Mouse (Mus musculus) embryonic facial prominence, embryonic 14.5 days (tissue): ENCODE measurements around the gene Prpsap1. TPM values are rescaled to one million over a fixed set of nuclear protein-coding genes. Genes with fewer than 3 reads are reported as not detected.

Source experiments
- ATAC-seq: fragments of 200-750 bp; cut with Nextera tagmentation; 2 replicates; pipeline ENCODE4 v1.8.0; 2017; ENCODE audit warnings: low read depth, moderate number of reproducible peaks, moderate TSS enrichment
- DNase-seq: peaks from one replicate; pipeline ENCODE4 v3.0.0-alpha.2; 2015; ENCODE audit warnings: low spot score
- H3K27ac ChIP-seq: fragments of 300-500 bp; sonication (generic); replicated peaks from 2 replicates; pipeline ENCODE4 v1.5.1; 2014; ENCODE audit warnings: low read depth, mild to moderate bottlenecking, low read length, moderate library complexity
- H3K27me3 ChIP-seq: fragments of 300-500 bp; sonication (generic); replicated peaks from 2 replicates; pipeline ENCODE4 v1.6.1; 2014; ENCODE audit warnings: low read length; ENCODE audit not compliant: control insufficient read depth, insufficient read depth
- H3K36me3 ChIP-seq: fragments of 300-500 bp; sonication (generic); 2 replicates; pipeline ENCODE4 v1.6.1; 2014; ENCODE audit warnings: low read length, mixed read lengths; ENCODE audit not compliant: control insufficient read depth, insufficient read depth
- H3K4me1 ChIP-seq: fragments of 300-500 bp; sonication (generic); 2 replicates; pipeline ENCODE4 v1.6.1; 2014; ENCODE audit warnings: antibody characterized with exemption, low read length; ENCODE audit not compliant: control insufficient read depth, insufficient read depth
- H3K4me2 ChIP-seq: fragments of 300-500 bp; sonication (generic); 2 replicates; pipeline ENCODE4 v1.6.1; 2014; ENCODE audit warnings: low read depth, mild to moderate bottlenecking, low read length, moderate library complexity, mixed read lengths
- H3K4me3 ChIP-seq: fragments of 300-500 bp; sonication (generic); 2 replicates; pipeline ENCODE4 v1.5.1; 2014; ENCODE audit warnings: low read depth, mild to moderate bottlenecking, low read length
- H3K9ac ChIP-seq: fragments of 300-500 bp; sonication (generic); 2 replicates; pipeline ENCODE4 v1.6.1; 2014; ENCODE audit warnings: low read depth, mild to moderate bottlenecking, low read length, moderate library complexity, mixed read lengths
- H3K9me3 ChIP-seq: fragments of 300-500 bp; sonication (generic); 2 replicates; pipeline ENCODE4 v1.6.1; 2016; ENCODE audit warnings: low read length; ENCODE audit not compliant: control insufficient read depth
- WGBS: fragments of 180-500 bp; shearing (Covaris S2); extraction: QIAGEN DNeasy Blood & Tissue Kit; methylation state at CpG from one replicate; pipeline ENCODE4 v1.1.7; 2014; 5-methylcytosine and 5-hydroxymethylcytosine counted together
- polyA plus RNA-seq: library from polyadenylated mRNA; unstranded; fragments of >200 nt; fragmentation: Nextera tagmentation; extraction: Ambion mirVana; gene quantifications from 2 replicates; pipeline ENCODE4 v1.2.1, GENCODE M21; 2014

The Prpsap1 gene
- polyA plus RNA-seq, 1 experiment from 2014 or later = 122 TPM

- no peak overlapping the region for H3K27ac ChIP-seq
- H3K27me3 ChIP-seq = no peaks in the 10 kb centered on the region
- peak; percentile 67 for DNase-seq
- 28% methylated on average over 2 of the region's 2 CpGs for WGBS
- no peaks in the 10 kb centered on the region for H3K36me3 ChIP-seq
- H3K9ac ChIP-seq = no peak overlapping the region
- H3K9me3 ChIP-seq = no peaks in the 10 kb centered on the region
- 0 out of 2 replicates have a peak, but pooled peaks cover 5% of the 10 kb centered on the region for H3K4me1 ChIP-seq
- no peak overlapping the region for H3K4me3 ChIP-seq
- H3K4me2 ChIP-seq = no peak overlapping the region
- peak; percentile 55 for ATAC-seq
Measured at GRCm38 (mm10) chr11:116508689-116509088, 14.7 kb upstream of the Prpsap1 start.

- Histone ChIP-seq H3K9me3 (no peaks in the 10 kb centered on the region), H3K4me1 (0 out of 2 replicates have a peak, but pooled peaks cover 5% of the 10 kb centered on the region), H3K4me2 (no peak overlapping the region), H3K9ac (no peak overlapping the region), H3K36me3 (no peaks in the 10 kb centered on the region), H3K27ac (no peak overlapping the region), H3K27me3 (no peaks in the 10 kb centered on the region), H3K4me3 (no peak overlapping the region)
- ATAC-seq (no peak), DNase-seq (no peak)
- WGBS = 78% methylated on average over 17 of the region's 17 CpGs
Measured at GRCm38 (mm10) chr11:116506151-116506875, 12.3 kb upstream of the Prpsap1 start.

GRCm38 (mm10) chr11:116505573-116505972 lies 11.6 kb upstream of the Prpsap1 start:
- Histone ChIP-seq H3K36me3 (no peaks in the 10 kb centered on the region), H3K27ac (no peak overlapping the region), H3K27me3 (no peaks in the 10 kb centered on the region), H3K4me1 (0 out of 2 replicates have a peak, but pooled peaks cover 5% of the 10 kb centered on the region), H3K9me3 (no peaks in the 10 kb centered on the region), H3K9ac (no peak overlapping the region), H3K4me3 (no peak overlapping the region), H3K4me2 (no peak overlapping the region)
- WGBS = 73% methylated on average over 5 of the region's 5 CpGs
- DNase-seq = no peak
- ATAC-seq = no peak

GRCm38 (mm10) chr11:116504516-116504915 lies 10.5 kb upstream of the Prpsap1 start:
- Histone ChIP-seq H3K4me2 (no peak overlapping the region), H3K36me3 (no peaks in the 10 kb centered on the region), H3K27me3 (no peaks in the 10 kb centered on the region), H3K9ac (no peak overlapping the region), H3K4me3 (no peak overlapping the region), H3K27ac (no peak overlapping the region), H3K4me1 (0 out of 2 replicates have a peak, but pooled peaks cover 5% of the 10 kb centered on the region), H3K9me3 (no peaks in the 10 kb centered on the region)
- no peak for ATAC-seq
- 90% methylated on average over 14 of the region's 17 CpGs for WGBS
- DNase-seq = no peak

GRCm38 (mm10) chr11:116501005-116501746 lies 7.2 kb upstream of the Prpsap1 start:
- H3K9me3 ChIP-seq = peaks cover 3% of the 10 kb centered on the region; the same call in 1 of the 2 replicates
- no peaks in the 10 kb centered on the region for H3K27me3 ChIP-seq
- H3K4me3 ChIP-seq = no peak overlapping the region
- H3K27ac ChIP-seq = no peak overlapping the region
- peak; percentile 76 for DNase-seq
- no peak overlapping the region for H3K9ac ChIP-seq
- H3K4me2 ChIP-seq = no peak overlapping the region
- H3K4me1 ChIP-seq = no peaks in the 10 kb centered on the region
- ATAC-seq = peak; percentile 69; the same call in 1 of the 2 replicates
- 21% methylated on average over 7 of the region's 7 CpGs for WGBS
- H3K36me3 ChIP-seq = no peaks in the 10 kb centered on the region

- 42% methylated on average over 6 of the region's 6 CpGs for WGBS
- Histone ChIP-seq H3K4me1 (peaks cover 7% of the 10 kb centered on the region; the same call in 1 of the 2 replicates), H3K27ac (no peak overlapping the region), H3K9me3 (peaks cover 3% of the 10 kb centered on the region; the same call in 1 of the 2 replicates), H3K36me3 (no peaks in the 10 kb centered on the region), H3K4me3 (peak overlapping the region; percentile 32), H3K4me2 (peak overlapping the region; percentile 56; the same call in 1 of the 2 replicates), H3K9ac (peak overlapping the region; percentile 49; the same call in 1 of the 2 replicates), H3K27me3 (no peaks in the 10 kb centered on the region)
- ATAC-seq (no peak), DNase-seq (no peak)
Measured at GRCm38 (mm10) chr11:116499018-116499417, 5.0 kb upstream of the Prpsap1 start.

- H3K27ac ChIP-seq = no peak overlapping the region
- H3K9ac ChIP-seq = peak overlapping the region; percentile 49; the same call in 1 of the 2 replicates
- peak overlapping the region; percentile 32 for H3K4me3 ChIP-seq
- ATAC-seq (no peak), DNase-seq (no peak)
- no peaks in the 10 kb centered on the region for H3K27me3 ChIP-seq
- H3K4me1 ChIP-seq = peaks cover 7% of the 10 kb centered on the region; the same call in 1 of the 2 replicates
- H3K4me2 ChIP-seq = peak overlapping the region; percentile 56
- peaks cover 3% of the 10 kb centered on the region; the same call in 1 of the 2 replicates for H3K9me3 ChIP-seq
- 19% methylated on average over 34 of the region's 34 CpGs for WGBS
- H3K36me3 ChIP-seq = no peaks in the 10 kb centered on the region
Measured at GRCm38 (mm10) chr11:116498596-116498995, 4.6 kb upstream of the Prpsap1 start.

GRCm38 (mm10) chr11:116497313-116497712 lies 3.3 kb upstream of the Prpsap1 start:
- peaks cover 7% of the 10 kb centered on the region; the same call in 1 of the 2 replicates for H3K4me1 ChIP-seq
- H3K4me2 ChIP-seq = no peak overlapping the region
- no peak for ATAC-seq
- H3K9ac ChIP-seq = no peak overlapping the region
- no peaks in the 10 kb centered on the region for H3K36me3 ChIP-seq
- no peak overlapping the region for H3K4me3 ChIP-seq
- H3K9me3 ChIP-seq = peaks cover 3% of the 10 kb centered on the region; the same call in 1 of the 2 replicates
- no peak for DNase-seq
- H3K27ac ChIP-seq = no peak overlapping the region
- no peaks in the 10 kb centered on the region for H3K27me3 ChIP-seq
- WGBS = 88% methylated on average over 4 of the region's 4 CpGs
